ENCODE assay signal across 8 mouse cellular contexts in the genomic region with DNA sequence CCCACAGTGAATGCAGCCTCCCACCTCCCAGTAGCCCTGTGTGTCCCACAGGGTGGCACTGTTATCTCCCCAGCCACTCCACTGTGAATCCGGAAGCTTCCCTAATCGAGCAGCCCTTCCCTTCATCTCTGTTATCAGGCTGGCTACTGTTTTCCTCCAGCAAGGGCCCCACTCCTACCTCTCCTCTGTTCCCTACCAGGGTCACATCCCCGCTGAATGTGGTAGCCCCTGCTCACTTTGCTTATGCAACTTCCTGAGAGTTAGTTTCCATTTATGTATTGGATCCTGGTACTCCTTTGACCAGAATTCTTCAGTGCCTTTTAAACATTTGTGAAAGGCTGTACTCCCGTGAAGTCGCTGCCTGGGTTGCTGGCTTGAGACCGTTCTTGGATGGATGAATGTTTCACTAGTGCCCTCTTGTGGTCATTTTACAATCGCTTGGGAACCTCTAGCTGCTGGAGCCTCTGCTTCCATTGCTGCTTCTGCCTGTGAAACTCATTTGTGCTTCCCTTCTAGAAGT. TPM values are rescaled to one million over a fixed set of nuclear protein-coding genes. Genes with fewer than 3 reads are reported as not detected.
DNase-seq lines count a peak whose midpoint lies in the region; ATAC-seq and TF ChIP-seq lines count a peak whose summit lies in the region.

No protein-coding gene starts in this region.

- H3K4me2 ChIP-seq in embryonic facial prominence, embryonic 13.5 days, result peak overlapping the region; percentile 35
- H3K4me2 ChIP-seq in limb, embryonic 11.5 days (ENCODE audit: low read depth, severe bottlenecking), result 0 out of 2 replicates have a peak overlapping the region, but pooled peaks have one; percentile 15
- H3K4me2 ChIP-seq in midbrain, embryonic 14.5 days (ENCODE audit: low read length), result peak overlapping the region; percentile 38

- TF ChIP-seq CTCF in C2C12 (IDR thresholded peaks at IDR 0.05; ENCODE audit: control insufficient read depth, insufficient read depth, insufficient read length), result peak; percentile 40

- peak; percentile 56; the same call in 1 of the 2 replicates for ATAC-seq in embryonic facial prominence, embryonic 13.5 days (ENCODE audit: insufficient number of reproducible peaks, insufficient read depth, low FRiP score, low TSS enrichment, low read depth)
- ATAC-seq in limb, embryonic 11.5 days (ENCODE audit: insufficient number of reproducible peaks, low FRiP score, low TSS enrichment, low read depth), result no peak
- peak; percentile 87 for ATAC-seq in midbrain, embryonic 14.5 days (ENCODE audit: low FRiP score, low TSS enrichment)

- H3K27me3 ChIP-seq in C2C12 (ENCODE audit: control insufficient read depth, insufficient read depth, insufficient read length), result peaks cover 15% of the 10 kb centered on the region
- H3K27me3 ChIP-seq in embryonic facial prominence, embryonic 13.5 days, result no peaks in the 10 kb centered on the region
- H3K27me3 ChIP-seq in limb, embryonic 11.5 days (ENCODE audit: control insufficient read depth, insufficient read depth, low read length), result no peaks in the 10 kb centered on the region
- no peaks in the 10 kb centered on the region for H3K27me3 ChIP-seq in midbrain, embryonic 14.5 days (ENCODE audit: control insufficient read depth, insufficient read depth, low read length)

- no peaks in the 10 kb centered on the region for H3K9me3 ChIP-seq in embryonic facial prominence, embryonic 13.5 days
- H3K9me3 ChIP-seq in limb, embryonic 11.5 days (ENCODE audit: control insufficient read depth, low read length), result no peaks in the 10 kb centered on the region
- no peaks in the 10 kb centered on the region for H3K9me3 ChIP-seq in midbrain, embryonic 14.5 days (ENCODE audit: control insufficient read depth, low read length)

- H3K27ac ChIP-seq in embryonic facial prominence, embryonic 13.5 days, result no peak overlapping the region
- no peak overlapping the region for H3K27ac ChIP-seq in limb, embryonic 11.5 days (replicated peaks; ENCODE audit: low read depth, low read length)
- H3K27ac ChIP-seq in midbrain, embryonic 14.5 days (replicated peaks; ENCODE audit: low read depth, low read length), result no peak overlapping the region

- no peak overlapping the region for H3K4me3 ChIP-seq in C2C12 (ENCODE audit: insufficient read depth, poor library complexity, severe bottlenecking)
- no peak overlapping the region for H3K4me3 ChIP-seq in embryonic facial prominence, embryonic 13.5 days
- no peak overlapping the region for H3K4me3 ChIP-seq in limb, embryonic 11.5 days (ENCODE audit: low read depth, low read length)
- no peak overlapping the region for H3K4me3 ChIP-seq in midbrain, embryonic 14.5 days (replicated peaks; ENCODE audit: low read depth, low read length)

- no peaks in the 10 kb centered on the region for H3K79me3 ChIP-seq in C2C12 (ENCODE audit: low read depth)

- H3K36me3 ChIP-seq in C2C12 (ENCODE audit: control insufficient read depth, insufficient read depth), result no peaks in the 10 kb centered on the region
- no peaks in the 10 kb centered on the region for H3K36me3 ChIP-seq in embryonic facial prominence, embryonic 13.5 days
- no peaks in the 10 kb centered on the region for H3K36me3 ChIP-seq in limb, embryonic 11.5 days (ENCODE audit: control insufficient read depth, insufficient read depth, low read length)
- H3K36me3 ChIP-seq in midbrain, embryonic 14.5 days (ENCODE audit: control insufficient read depth, insufficient read depth, low read length), result no peaks in the 10 kb centered on the region

- no peaks in the 10 kb centered on the region for H3K79me2 ChIP-seq in C2C12 (ENCODE audit: control insufficient read depth, insufficient read depth)

- no peak overlapping the region for H3ac ChIP-seq in C2C12 (ENCODE audit: control insufficient read depth, insufficient read length, low read depth)

- 0 out of 2 replicates have a peak, but pooled peaks cover 6% of the 10 kb centered on the region for H3K4me1 ChIP-seq in embryonic facial prominence, embryonic 13.5 days
- no peaks in the 10 kb centered on the region for H3K4me1 ChIP-seq in limb, embryonic 11.5 days (ENCODE audit: control insufficient read depth, insufficient read depth, low read length)
- 0 out of 2 replicates have a peak, but pooled peaks cover 3% of the 10 kb centered on the region for H3K4me1 ChIP-seq in midbrain, embryonic 14.5 days (ENCODE audit: control insufficient read depth, insufficient read depth, low read length)

- DNase-seq in adrenal gland, postnatal 25 days, result peak; percentile 37
- DNase-seq in heart, adult 8-10 months (ENCODE audit: low spot score), result peak; percentile 76
- DNase-seq in kidney, adult 8-10 months, result peak; percentile 48 to 50
- peak; percentile 74 for DNase-seq in limb, embryonic 11.5 days (ENCODE audit: low spot score)
- DNase-seq in midbrain, embryonic 14.5 days, result peak; percentile 95
- peak; percentile 44 to 57 for DNase-seq in spleen, postnatal 36 days (ENCODE audit: low spot score in 2 of 2)

- peak overlapping the region; percentile 40; the same call in 1 of the 2 replicates for H3K9ac ChIP-seq in embryonic facial prominence, embryonic 13.5 days
- no peak overlapping the region for H3K9ac ChIP-seq in limb, embryonic 11.5 days (ENCODE audit: low read length)
- no peak overlapping the region for H3K9ac ChIP-seq in midbrain, embryonic 14.5 days (replicated peaks; ENCODE audit: low read length)

- WGBS in embryonic facial prominence, embryonic 13.5 days, result 1% methylated on average over 7 of the region's 7 CpGs
- 1% methylated on average over 7 of the region's 7 CpGs for WGBS in limb, embryonic 11.5 days
- 3% methylated on average over 7 of the region's 7 CpGs for WGBS in midbrain, embryonic 14.5 days

TF ChIP-seq in C2C12, 6 proteins besides CTCF, POLR2A, EP300 and RAD21:
- TF ChIP-seq USF1 (IDR thresholded peaks at IDR 0.05; ENCODE audit: low read depth) (no peak), MYOD1 (IDR thresholded peaks at IDR 0.05; ENCODE audit: control insufficient read depth, insufficient read length, low read depth) (no peak), MAX (IDR thresholded peaks at IDR 0.05) (no peak), FOSL1 (IDR thresholded peaks at IDR 0.05; ENCODE audit: insufficient read depth, low read length, poor library complexity, severe bottlenecking) (no peak), MYOG (IDR thresholded peaks at IDR 0.05; ENCODE audit: control insufficient read depth, extremely low read depth, insufficient read length) (no peak), CEBPB (IDR thresholded peaks at IDR 0.05; ENCODE audit: low read depth) (no peak)

RNA-seq across cellular contexts. Expression of a gene that starts 42.5 kb away (rescaled TPM):
- not detected for polyA plus RNA-seq in C2C12 (2012; fragmentation: generic; extraction: Trizol)
- 0.18 TPM in 1 of 2 replicates, not detected in the other for total RNA-seq in adrenal gland, postnatal 25 days (2021)
- 1.7 and 2.4 TPM in 2 replicates for polyA plus RNA-seq in embryonic facial prominence, embryonic 13.5 days (2015; fragmentation: Nextera tagmentation; extraction: Ambion mirVana)
- total RNA-seq in heart, adult 8-10 months (2022), result under 1 TPM in 2 of 4 experiments, not detected in 2; 0.13 to 0.23 TPM
- polyA plus RNA-seq in limb, embryonic 11.5 days (2014; fragmentation: Nextera tagmentation; extraction: Ambion mirVana), result 0.57 and 0.91 TPM in 2 replicates
- 0.78 and 1.3 TPM in 2 replicates for polyA plus RNA-seq in midbrain, embryonic 14.5 days (2014; fragmentation: Nextera tagmentation; extraction: Ambion mirVana)

RNA-seq across cellular contexts. Expression of a gene that starts 53.5 kb away (rescaled TPM):
- polyA plus RNA-seq in C2C12 (2012; fragmentation: generic; extraction: Trizol), result not detected
- 18.3 and 18.5 TPM in 2 replicates for total RNA-seq in adrenal gland, postnatal 25 days (2021)
- 2.9 and 3.9 TPM in 2 replicates for polyA plus RNA-seq in embryonic facial prominence, embryonic 13.5 days (2015; fragmentation: Nextera tagmentation; extraction: Ambion mirVana)
- total RNA-seq in heart, adult 8-10 months (2022), result 1 to 10 TPM; 6.1 to 9.3 (median 6.6) TPM
- 1.6 and 2.1 TPM in 2 replicates for polyA plus RNA-seq in limb, embryonic 11.5 days (2014; fragmentation: Nextera tagmentation; extraction: Ambion mirVana)
- 6.2 and 6.5 TPM in 2 replicates for polyA plus RNA-seq in midbrain, embryonic 14.5 days (2014; fragmentation: Nextera tagmentation; extraction: Ambion mirVana)

Comparison
In these comparisons a context has a peak if more than half of its experiments do, and no peak if none do; other contexts are left out.
1. DNase-seq: peak in every context shown above with its lines; median percentile 95 in midbrain, embryonic 14.5 days; 76 in heart, adult 8-10 months; 74 in limb, embryonic 11.5 days; 50 in spleen, postnatal 36 days; 49 in kidney, adult 8-10 months; 37 in adrenal gland, postnatal 25 days.